Mouse (Mus musculus) kidney, embryonic 14.5 days (tissue): ENCODE data around the gene Fam122a. TPM values are rescaled to one million over a fixed set of nuclear protein-coding genes. Genes with fewer than 3 reads are reported as not detected.

Experiments
- ATAC-seq: fragments of 200-750 bp; cut with Nextera tagmentation; 2 replicates; pipeline ENCODE4 v1.8.0; 2017; ENCODE audit warnings: moderate number of reproducible peaks, mild to moderate bottlenecking, moderate TSS enrichment, moderate library complexity; ENCODE audit not compliant: low FRiP score, low TSS enrichment
- H3K27ac ChIP-seq: fragments of 300-500 bp; sonication (generic); 2 replicates; pipeline ENCODE4 v1.5.1; 2014; ENCODE audit warnings: low read depth, mild to moderate bottlenecking, low read length, moderate library complexity, mixed read lengths
- H3K27me3 ChIP-seq: fragments of 300-500 bp; sonication (generic); 2 replicates; pipeline ENCODE4 v1.6.1; 2014; ENCODE audit warnings: mild to moderate bottlenecking, low read length; ENCODE audit not compliant: control insufficient read depth, insufficient read depth
- H3K36me3 ChIP-seq: fragments of 300-500 bp; sonication (generic); 2 replicates; pipeline ENCODE4 v1.6.1; 2014; ENCODE audit warnings: low read length, mixed read lengths; ENCODE audit not compliant: control insufficient read depth, insufficient read depth
- H3K4me1 ChIP-seq: fragments of 300-500 bp; sonication (generic); 2 replicates; pipeline ENCODE4 v1.6.1; 2014; ENCODE audit warnings: low read length, mixed read lengths; ENCODE audit not compliant: control insufficient read depth, insufficient read depth
- H3K4me2 ChIP-seq: fragments of 300-500 bp; sonication (generic); replicated peaks from 2 replicates; pipeline ENCODE4 v1.6.1; 2014; ENCODE audit warnings: low read depth, mild to moderate bottlenecking, low read length
- H3K4me3 ChIP-seq: fragments of 300-500 bp; sonication (generic); 2 replicates; pipeline ENCODE4 v1.5.1; 2014; ENCODE audit warnings: mild to moderate bottlenecking, low read length
- H3K9ac ChIP-seq: fragments of 300-500 bp; sonication (generic); 2 replicates; pipeline ENCODE4 v1.6.1; 2014; ENCODE audit warnings: low read depth, mild to moderate bottlenecking, low read length, moderate library complexity
- H3K9me3 ChIP-seq: fragments of 300-500 bp; sonication (generic); 2 replicates; pipeline ENCODE4 v1.6.1; 2016; ENCODE audit warnings: low read length; ENCODE audit not compliant: control insufficient read depth
- WGBS: fragments of 180-500 bp; shearing (Covaris S2); extraction: QIAGEN DNeasy Blood & Tissue Kit; methylation state at CpG from one replicate; pipeline ENCODE4 v1.1.7; 2014; 5-methylcytosine and 5-hydroxymethylcytosine counted together
- polyA plus RNA-seq: library from polyadenylated mRNA; unstranded; fragments of >200 nt; fragmentation: Nextera tagmentation; extraction: Ambion mirVana; gene quantifications from 2 replicates; pipeline ENCODE4 v1.2.1, GENCODE M21; 2014

The Fam122a gene
- polyA plus RNA-seq, 1 experiment from 2014 or later = 54.6 TPM

- WGBS = 32% methylated on average over 3 of the region's 3 CpGs
- H3K4me3 ChIP-seq = no peak overlapping the region
- no peak overlapping the region for H3K4me2 ChIP-seq
- no peak for ATAC-seq
- H3K4me1 ChIP-seq = no peaks in the 10 kb centered on the region
- H3K9ac ChIP-seq = no peak overlapping the region
- no peaks in the 10 kb centered on the region for H3K36me3 ChIP-seq
- no peaks in the 10 kb centered on the region for H3K27me3 ChIP-seq
- no peak overlapping the region for H3K27ac ChIP-seq
- H3K9me3 ChIP-seq = no peaks in the 10 kb centered on the region
Observed at GRCm38 (mm10) chr19:24452441-24452898, 24.7 kb downstream of the Fam122a start.

- Histone ChIP-seq H3K9me3 (no peaks in the 10 kb centered on the region), H3K4me1 (no peaks in the 10 kb centered on the region), H3K27me3 (no peaks in the 10 kb centered on the region), H3K9ac (no peak overlapping the region), H3K27ac (no peak overlapping the region), H3K36me3 (no peaks in the 10 kb centered on the region), H3K4me3 (no peak overlapping the region), H3K4me2 (no peak overlapping the region)
- ATAC-seq = no peak
- WGBS = 94% methylated on average over 3 of the region's 3 CpGs
Observed at GRCm38 (mm10) chr19:24451626-24452025, 25.5 kb downstream of the Fam122a start.

GRCm38 (mm10) chr19:24450740-24451139 lies 26.4 kb downstream of the Fam122a start:
- Histone ChIP-seq H3K27ac (no peak overlapping the region), H3K4me2 (no peak overlapping the region), H3K4me3 (no peak overlapping the region), H3K9me3 (no peaks in the 10 kb centered on the region), H3K9ac (no peak overlapping the region), H3K4me1 (no peaks in the 10 kb centered on the region), H3K27me3 (no peaks in the 10 kb centered on the region), H3K36me3 (no peaks in the 10 kb centered on the region)
- ATAC-seq = no peak
- 91% methylated on average over 8 of the region's 8 CpGs for WGBS

GRCm38 (mm10) chr19:24444322-24444721 lies 32.8 kb downstream of the Fam122a start:
- ATAC-seq = no peak
- Histone ChIP-seq H3K36me3 (no peaks in the 10 kb centered on the region), H3K4me3 (no peak overlapping the region), H3K4me1 (no peaks in the 10 kb centered on the region), H3K9me3 (no peaks in the 10 kb centered on the region; the same call in 1 of the 2 replicates), H3K9ac (no peak overlapping the region), H3K27me3 (no peaks in the 10 kb centered on the region), H3K4me2 (no peak overlapping the region), H3K27ac (no peak overlapping the region)
- 83% methylated on average over 3 of the region's 3 CpGs for WGBS

GRCm38 (mm10) chr19:24439715-24440114 lies 37.4 kb downstream of the Fam122a start:
- no peak overlapping the region for H3K9ac ChIP-seq

GRCm38 (mm10) chr19:24434291-24434690 lies 42.9 kb downstream of the Fam122a start:
- no peaks in the 10 kb centered on the region for H3K27me3 ChIP-seq
- no peak overlapping the region for H3K9ac ChIP-seq
- ATAC-seq = no peak
- no peak overlapping the region for H3K4me3 ChIP-seq
- no peaks in the 10 kb centered on the region for H3K36me3 ChIP-seq
- no peak overlapping the region for H3K4me2 ChIP-seq
- no peaks in the 10 kb centered on the region for H3K9me3 ChIP-seq
- WGBS = 71% methylated on average over 6 of the region's 6 CpGs
- no peaks in the 10 kb centered on the region for H3K4me1 ChIP-seq
- no peak overlapping the region for H3K27ac ChIP-seq

More at GRCm38 (mm10) chr19:24439715-24440114, 37.4 kb downstream of the Fam122a start:
- H3K36me3 ChIP-seq = no peaks in the 10 kb centered on the region
- H3K4me2 ChIP-seq = no peak overlapping the region
- H3K27ac ChIP-seq = no peak overlapping the region
- H3K27me3 ChIP-seq = no peaks in the 10 kb centered on the region
- no peaks in the 10 kb centered on the region for H3K4me1 ChIP-seq
- ATAC-seq = no peak
- no peak overlapping the region for H3K4me3 ChIP-seq
- WGBS = 90% methylated on average over 4 of the region's 4 CpGs
- H3K9me3 ChIP-seq = no peaks in the 10 kb centered on the region; the same call in 1 of the 2 replicates

- H3K4me1 ChIP-seq = no peaks in the 10 kb centered on the region
- ATAC-seq = no peak
- no peaks in the 10 kb centered on the region for H3K9me3 ChIP-seq
- H3K27ac ChIP-seq = no peak overlapping the region
- no peaks in the 10 kb centered on the region for H3K36me3 ChIP-seq
- no peak overlapping the region for H3K9ac ChIP-seq
- H3K27me3 ChIP-seq = no peaks in the 10 kb centered on the region
- no peak overlapping the region for H3K4me3 ChIP-seq
- 70% methylated on average over 5 of the region's 5 CpGs for WGBS
- no peak overlapping the region for H3K4me2 ChIP-seq
Observed at GRCm38 (mm10) chr19:24432447-24432846, 44.7 kb downstream of the Fam122a start.

GRCm38 (mm10) chr19:24431381-24431780 lies 45.8 kb downstream of the Fam122a start:
- Histone ChIP-seq H3K4me1 (no peaks in the 10 kb centered on the region), H3K4me2 (no peak overlapping the region), H3K27ac (no peak overlapping the region), H3K27me3 (no peaks in the 10 kb centered on the region), H3K36me3 (no peaks in the 10 kb centered on the region), H3K9ac (no peak overlapping the region), H3K9me3 (no peaks in the 10 kb centered on the region), H3K4me3 (no peak overlapping the region)
- ATAC-seq = no peak
- 92% methylated on average over 2 of the region's 2 CpGs for WGBS

- WGBS = 87% methylated on average over 3 of the region's 3 CpGs
- no peak overlapping the region for H3K9ac ChIP-seq
- no peak overlapping the region for H3K4me2 ChIP-seq
- no peak for ATAC-seq
- no peaks in the 10 kb centered on the region for H3K4me1 ChIP-seq
- no peaks in the 10 kb centered on the region for H3K36me3 ChIP-seq
- H3K27ac ChIP-seq = no peak overlapping the region
- H3K9me3 ChIP-seq = no peaks in the 10 kb centered on the region
- no peak overlapping the region for H3K4me3 ChIP-seq
- H3K27me3 ChIP-seq = no peaks in the 10 kb centered on the region
Observed at GRCm38 (mm10) chr19:24428011-24428410, 49.1 kb downstream of the Fam122a start.
